Mouse (Mus musculus): Measurements from ENCODE around the gene Cln6. TPM values are rescaled to one million over a fixed set of nuclear protein-coding genes. Genes with fewer than 3 reads are reported as not detected.

Gene Cln6
- polyA plus RNA-seq (2012; rRNA removed): 6.9 and 8.1 TPM in 2 replicates

GRCm38 (mm10) chr9:62838506-62839171 lies at the start of gene Cln6:
Cln6 (plus strand) TSS chr9:62838785.

GRCm38 (mm10) chr9:62811516-62812121 lies 27.0 kb upstream of the Cln6 start, which contains the start of gene Fem1b:
Fem1b (minus strand) TSS chr9:62811934.

GRCm38 (mm10) chr9:62857719-62858261 lies 19.2 kb downstream of the Cln6 start, which contains the start of gene Calml4:
Calml4 (plus strand) TSS chr9:62858080.

Other genes starting within 250 kb of the Cln6 start
- gene Itga11, start 161.0 kb upstream of the Cln6 start, polyA plus RNA-seq (2012; rRNA removed): 1.1 and 1.5 TPM in 2 replicates
- 58.7 and 60.8 TPM in 2 replicates for gene Fem1b, start 26.9 kb upstream of the Cln6 start, polyA plus RNA-seq (2012; rRNA removed)
- gene Calml4, start 19.3 kb downstream of the Cln6 start, polyA plus RNA-seq (2012; rRNA removed): 5.0 and 8.9 TPM in 2 replicates
- 24.8 and 25.9 TPM in 2 replicates for gene Pias1, start 149.1 kb downstream of the Cln6 start, polyA plus RNA-seq (2012; rRNA removed)

Measured in central nervous system, embryonic 18 days (tissue).